Mouse (Mus musculus) neural tube, embryonic 13.5 days (tissue): ENCODE results near the gene Wdr89. TPM values are rescaled to one million over a fixed set of nuclear protein-coding genes. Genes with fewer than 3 reads are reported as not detected.
"Not testable (repeated sequence)": the region's sequence is repeated elsewhere in the genome, so short reads cannot be mapped to it uniquely, and the experiment has no call there.

ENCODE experiments used
- ATAC-seq: fragments of 200-750 bp; cut with Nextera tagmentation; 2 replicates; pipeline ENCODE4 v1.8.0; 2017; ENCODE audit warnings: low read depth, mild to moderate bottlenecking, moderate TSS enrichment, moderate library complexity
- H3K27ac ChIP-seq: fragments of 300-500 bp; sonication (generic); replicated peaks from 2 replicates; pipeline ENCODE4 v1.5.1; 2015; ENCODE audit warnings: moderate library complexity, mild to moderate bottlenecking, inconsistent platforms
- H3K27me3 ChIP-seq: fragments of 300-500 bp; sonication (generic); 2 replicates; pipeline ENCODE4 v1.6.1; 2015; ENCODE audit warnings: mild to moderate bottlenecking, inconsistent platforms
- H3K36me3 ChIP-seq: fragments of 300-500 bp; sonication (generic); 2 replicates; pipeline ENCODE4 v1.6.1; 2015; ENCODE audit warnings: mild to moderate bottlenecking, inconsistent platforms
- H3K4me1 ChIP-seq: fragments of 300-500 bp; sonication (generic); replicated peaks from 2 replicates; pipeline ENCODE4 v1.6.1; 2015; ENCODE audit warnings: inconsistent platforms
- H3K4me2 ChIP-seq: fragments of 300-500 bp; sonication (generic); 2 replicates; pipeline ENCODE4 v1.6.1; 2015; ENCODE audit warnings: inconsistent platforms, mild to moderate bottlenecking, moderate library complexity
- H3K4me3 ChIP-seq: fragments of 300-500 bp; sonication (generic); 2 replicates; pipeline ENCODE4 v1.5.1; 2015; ENCODE audit warnings: mild to moderate bottlenecking, inconsistent platforms
- H3K9ac ChIP-seq: fragments of 300-500 bp; sonication (generic); 2 replicates; pipeline ENCODE4 v1.6.1; 2015; ENCODE audit warnings: moderate library complexity, mild to moderate bottlenecking, inconsistent platforms
- H3K9me3 ChIP-seq: fragments of 300-500 bp; sonication (generic); 2 replicates; pipeline ENCODE4 v1.6.1; 2016; ENCODE audit warnings: inconsistent platforms
- WGBS: fragments of 180-500 bp; shearing (Covaris S2); methylation state at CpG from one replicate; pipeline ENCODE4 v1.1.7; 2015; 5-methylcytosine and 5-hydroxymethylcytosine counted together
- polyA plus RNA-seq: library from polyadenylated mRNA; unstranded; fragments of >200 nt; fragmentation: Nextera tagmentation; extraction: Ambion mirVana; gene quantifications from 2 replicates; pipeline ENCODE4 v1.2.1, GENCODE M21; 2015

The Wdr89 gene
- 5.4 and 7.0 TPM in 2 replicates for polyA plus RNA-seq

GRCm38 (mm10) chr12:75669258-75670106, at the start of gene Wdr89:
Wdr89 (minus strand) TSS chr12:75669537.
- WGBS = under 1% methylated on average over 55 of the region's 55 CpGs

DNA sequence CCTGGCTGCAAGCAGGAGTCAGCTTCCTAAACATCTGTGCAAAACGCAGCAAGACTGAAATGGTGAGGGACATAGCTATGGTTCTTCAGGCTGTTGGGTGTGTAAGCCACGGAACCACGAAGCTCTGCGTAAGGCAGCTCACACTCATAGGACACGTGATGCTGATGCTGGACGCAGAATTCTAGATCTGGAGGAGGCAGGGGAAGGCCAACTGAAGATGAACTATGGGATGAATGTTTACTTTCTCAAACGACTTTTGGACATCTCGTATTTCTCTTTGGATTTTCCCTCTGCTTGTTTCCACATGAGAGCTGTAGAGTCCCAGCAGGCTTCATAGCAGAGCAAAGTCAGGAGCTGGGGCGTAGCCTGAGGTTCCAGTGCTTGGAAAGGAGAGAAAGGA, 44.3 kb upstream of the Wdr89 start:
- Histone ChIP-seq H3K4me1 (no peaks in the 10 kb centered on the region), H3K9me3 (no peaks in the 10 kb centered on the region), H3K4me2 (no peak overlapping the region), H3K36me3 (peaks cover 5% of the 10 kb centered on the region; the same call in 1 of the 2 replicates), H3K4me3 (no peak overlapping the region), H3K9ac (no peak overlapping the region), H3K27me3 (no peaks in the 10 kb centered on the region), H3K27ac (no peak overlapping the region)
- ATAC-seq = no peak
- 91% methylated on average over 9 of the region's 9 CpGs for WGBS

More at GRCm38 (mm10) chr12:75669258-75670106, at the start of gene Wdr89:
- Histone ChIP-seq H3K9me3 (no peaks in the 10 kb centered on the region), H3K4me3 (peak within 1 kb of the TSS; percentile 63), H3K9ac (peak within 1 kb of the TSS; percentile 79), H3K4me2 (peak within 1 kb of the TSS; percentile 87), H3K27ac (peak within 1 kb of the TSS; percentile 85), H3K4me1 (peaks cover 17% of the 10 kb centered on the region), H3K36me3 (no peaks in the 10 kb centered on the region), H3K27me3 (no peaks in the 10 kb centered on the region)
- ATAC-seq = peak; percentile 99

DNA sequence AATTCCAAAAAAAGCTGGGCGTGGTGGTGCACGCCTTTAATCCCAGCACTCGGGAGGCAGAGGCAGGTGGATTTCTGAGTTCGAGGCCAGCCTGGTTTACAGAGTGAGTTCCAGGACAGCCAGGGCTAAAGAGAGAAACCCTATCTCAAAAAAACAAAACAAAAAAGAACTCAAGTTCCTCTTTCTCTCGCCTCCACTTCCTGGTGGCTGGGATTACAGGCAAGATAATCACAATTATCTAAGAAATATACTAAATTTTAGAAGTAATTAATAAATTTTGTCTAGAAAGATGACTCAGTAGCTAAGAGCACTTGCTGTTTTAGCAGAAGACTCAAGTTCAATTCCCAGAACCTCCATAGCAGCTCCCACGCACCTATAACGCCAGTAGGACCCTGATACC, 43.6 kb upstream of the Wdr89 start:
- WGBS = 90% methylated on average over 7 of the region's 7 CpGs
- H3K9me3 ChIP-seq, H3K27me3 ChIP-seq, H3K4me3 ChIP-seq, ATAC-seq, H3K36me3 ChIP-seq, H3K4me1 ChIP-seq, H3K9ac ChIP-seq, H3K4me2 ChIP-seq, H3K27ac ChIP-seq: not testable (repeated sequence)

- no peak overlapping the region for H3K9ac ChIP-seq
- no peaks in the 10 kb centered on the region for H3K4me1 ChIP-seq
- 91% methylated on average over 9 of the region's 9 CpGs for WGBS
- H3K4me2 ChIP-seq = no peak overlapping the region
- H3K36me3 ChIP-seq = peaks cover 5% of the 10 kb centered on the region; the same call in 1 of the 2 replicates
- H3K9me3 ChIP-seq = no peaks in the 10 kb centered on the region
- no peak overlapping the region for H3K27ac ChIP-seq
- no peak overlapping the region for H3K4me3 ChIP-seq
- no peaks in the 10 kb centered on the region for H3K27me3 ChIP-seq
- no peak for ATAC-seq
Measured at GRCm38 (mm10) chr12:75710596-75711376, 41.4 kb upstream of the Wdr89 start.

DNA sequence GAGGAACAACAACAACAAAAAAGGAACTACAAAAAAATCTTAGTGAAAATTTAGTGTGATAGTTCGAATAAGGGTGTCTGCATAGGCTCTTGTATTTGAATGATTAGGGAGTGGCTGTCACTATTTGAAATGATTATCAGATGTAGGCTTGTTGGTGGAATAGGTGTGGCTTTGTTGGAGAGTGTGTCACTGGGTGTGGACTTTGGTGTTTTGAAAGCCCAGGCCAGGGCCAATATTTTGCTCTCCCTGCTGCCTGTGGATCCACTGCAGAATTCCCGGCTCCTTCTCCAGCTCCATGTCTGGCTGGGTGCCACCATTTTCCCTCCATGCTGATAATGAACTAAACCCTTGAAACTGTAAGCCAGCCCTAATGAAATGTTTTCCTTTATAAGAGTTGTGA, 40.2 kb upstream of the Wdr89 start:
- Histone ChIP-seq H3K27ac (no peak overlapping the region), H3K36me3 (peaks cover 5% of the 10 kb centered on the region; the same call in 1 of the 2 replicates), H3K4me2 (no peak overlapping the region), H3K9ac (no peak overlapping the region), H3K4me1 (no peaks in the 10 kb centered on the region), H3K9me3 (no peaks in the 10 kb centered on the region), H3K27me3 (no peaks in the 10 kb centered on the region), H3K4me3 (no peak overlapping the region)
- no peak for ATAC-seq
- 93% methylated on average over 2 of the region's 2 CpGs for WGBS

- ATAC-seq = no peak
- WGBS = 79% methylated on average over 7 of the region's 7 CpGs
- no peak overlapping the region for H3K4me3 ChIP-seq
Measured at GRCm38 (mm10) chr12:75706670-75707069, 37.3 kb upstream of the Wdr89 start.

DNA sequence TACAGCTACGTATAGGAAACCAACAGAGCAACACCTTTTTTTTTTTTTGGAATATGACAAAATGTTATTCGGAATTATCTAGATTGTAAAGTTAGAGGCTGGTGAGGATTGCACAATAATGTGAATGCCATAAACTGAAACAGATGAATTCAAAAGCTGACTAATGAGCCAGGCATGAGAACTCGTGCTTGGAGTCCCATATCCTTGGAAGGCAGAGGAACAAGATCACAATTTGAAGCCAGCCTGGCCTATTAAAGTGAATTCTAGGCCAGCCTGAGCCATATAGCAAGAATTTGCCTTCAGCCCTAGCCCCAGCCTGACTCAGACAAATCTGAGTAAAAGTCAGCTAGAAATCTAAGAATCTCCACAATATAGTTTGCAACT, 33.4 kb upstream of the Wdr89 start:
- peaks cover 13% of the 10 kb centered on the region for H3K4me1 ChIP-seq
- ATAC-seq = no peak
- WGBS = 87% methylated on average over 3 of the region's 3 CpGs
- no peaks in the 10 kb centered on the region for H3K27me3 ChIP-seq
- H3K9ac ChIP-seq = no peak overlapping the region
- no peak overlapping the region for H3K27ac ChIP-seq
- H3K4me2 ChIP-seq = no peak overlapping the region
- H3K36me3 ChIP-seq = no peaks in the 10 kb centered on the region
- H3K9me3 ChIP-seq = 0 out of 2 replicates have a peak, but pooled peaks cover 4% of the 10 kb centered on the region
- H3K4me3 ChIP-seq = no peak overlapping the region

More at GRCm38 (mm10) chr12:75706670-75707069, 37.3 kb upstream of the Wdr89 start:
- Histone ChIP-seq H3K4me1 (peaks cover 5% of the 10 kb centered on the region), H3K4me2 (no peak overlapping the region), H3K9ac (no peak overlapping the region), H3K36me3 (no peaks in the 10 kb centered on the region), H3K9me3 (no peaks in the 10 kb centered on the region), H3K27me3 (no peaks in the 10 kb centered on the region), H3K27ac (no peak overlapping the region)

GRCm38 (mm10) chr12:75702084-75702738, 32.9 kb upstream of the Wdr89 start:
- peak overlapping the region; percentile 46 for H3K4me2 ChIP-seq
- no peak overlapping the region for H3K27ac ChIP-seq
- peak overlapping the region; percentile 23 for H3K4me3 ChIP-seq
- H3K27me3 ChIP-seq = no peaks in the 10 kb centered on the region
- no peaks in the 10 kb centered on the region for H3K36me3 ChIP-seq
- no peak for ATAC-seq
- whole genome bisulfite sequencing = 72% methylated on average over 14 of the region's 14 CpGs
- peaks cover 13% of the 10 kb centered on the region for H3K4me1 ChIP-seq
- H3K9ac ChIP-seq = peak overlapping the region; percentile 52
- H3K9me3 ChIP-seq = 0 out of 2 replicates have a peak, but pooled peaks cover 4% of the 10 kb centered on the region

DNA sequence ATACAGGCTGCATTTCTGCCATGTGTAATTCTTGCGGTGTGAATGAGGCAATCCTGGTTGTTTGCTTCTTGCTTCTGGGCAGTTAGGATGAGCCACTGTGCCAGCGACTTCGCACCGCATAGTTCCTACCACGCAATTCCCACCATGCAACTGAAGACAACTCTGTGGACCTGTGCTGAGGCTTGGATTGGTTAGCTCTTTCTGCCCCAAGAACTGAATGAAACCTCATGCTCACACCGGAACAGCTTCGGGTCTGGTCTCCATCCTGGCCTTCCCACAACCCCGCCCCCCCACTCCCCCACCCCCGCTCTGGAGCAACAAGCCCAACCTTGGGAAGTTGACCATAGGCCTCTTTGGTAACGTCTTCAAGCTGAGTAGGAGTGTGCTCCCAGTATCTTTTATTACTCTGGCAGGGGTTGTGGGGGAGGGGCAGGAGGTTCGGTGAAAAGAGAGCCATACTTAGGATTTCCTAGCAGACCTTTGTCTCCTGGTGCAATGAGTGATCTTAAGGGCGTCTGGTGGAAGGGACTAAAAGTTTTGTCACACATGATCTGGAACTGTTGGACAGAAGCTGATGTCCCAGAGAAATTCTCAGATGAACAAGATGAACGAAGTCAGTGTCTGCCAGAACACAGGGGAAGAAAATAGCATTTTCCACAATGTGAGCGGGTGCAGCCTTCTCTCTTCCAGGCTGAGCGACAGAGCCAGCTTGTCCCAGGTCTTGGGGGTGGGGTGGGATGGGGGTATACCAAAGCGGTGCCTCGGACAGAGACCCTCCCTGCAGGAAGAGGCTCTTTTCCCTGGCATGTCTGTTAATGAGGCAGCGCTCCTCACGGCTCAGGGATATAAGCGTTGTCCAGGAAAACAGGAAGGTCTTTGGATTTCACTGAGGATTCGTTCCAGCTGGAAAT, 32.1 kb upstream of the Wdr89 start:
- WGBS = 33% methylated on average over 21 of the region's 21 CpGs
- Histone ChIP-seq H3K27ac (no peak overlapping the region), H3K4me1 (peaks cover 13% of the 10 kb centered on the region), H3K36me3 (no peaks in the 10 kb centered on the region), H3K4me3 (peak overlapping the region; percentile 23), H3K9ac (peak overlapping the region; percentile 52), H3K4me2 (peak overlapping the region; percentile 46), H3K27me3 (no peaks in the 10 kb centered on the region), H3K9me3 (0 out of 2 replicates have a peak, but pooled peaks cover 4% of the 10 kb centered on the region)
- peak; percentile 43; the same call in 1 of the 2 replicates for ATAC-seq

GRCm38 (mm10) chr12:75698692-75699091, 29.4 kb upstream of the Wdr89 start:
- H3K9ac ChIP-seq = no peak overlapping the region
- no peak overlapping the region for H3K4me2 ChIP-seq
- H3K4me3 ChIP-seq = no peak overlapping the region
- no peak overlapping the region for H3K27ac ChIP-seq
- H3K9me3 ChIP-seq = 0 out of 2 replicates have a peak, but pooled peaks cover 4% of the 10 kb centered on the region
- peaks cover 13% of the 10 kb centered on the region for H3K4me1 ChIP-seq
- WGBS = 94% methylated on average over 3 of the region's 3 CpGs
- no peaks in the 10 kb centered on the region for H3K27me3 ChIP-seq
- ATAC-seq = no peak
- H3K36me3 ChIP-seq = no peaks in the 10 kb centered on the region

DNA sequence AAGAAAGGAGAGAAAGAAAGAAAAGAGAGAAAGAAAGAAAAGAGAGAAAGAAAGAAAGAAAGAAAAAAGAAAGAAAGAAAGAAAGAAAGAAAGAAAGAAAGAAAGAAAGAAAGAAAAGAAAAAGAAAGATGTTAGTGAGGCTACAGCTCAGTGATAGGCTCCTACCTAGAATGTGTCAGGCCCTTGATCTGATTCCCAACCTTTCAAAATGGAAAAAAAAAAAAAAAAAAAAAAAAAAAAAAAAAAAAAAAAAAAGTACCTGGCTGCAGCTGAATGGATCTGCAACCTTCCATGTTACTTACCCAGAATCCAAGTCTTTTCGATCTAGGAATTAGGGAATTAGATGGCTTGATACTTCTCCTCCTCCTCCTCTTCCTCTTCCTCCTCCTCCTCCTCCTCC, 26.5 kb upstream of the Wdr89 start:
- not testable (repeated sequence) for H3K9me3 ChIP-seq, H3K27ac ChIP-seq, H3K27me3 ChIP-seq, H3K9ac ChIP-seq, H3K4me1 ChIP-seq, H3K4me2 ChIP-seq, ATAC-seq, H3K36me3 ChIP-seq, H3K4me3 ChIP-seq
- WGBS = 95% methylated on average over 1 of the region's 1 CpGs
